Mouse (Mus musculus) spleen, embryonic (tissue): ENCODE data around the gene Wdr18.

Experiments
- CTCF ChIA-PET: fragments of 350-600 bp; sonication (Branson Sonifier 250); formaldehyde crosslinking; loops from one replicate; lab custom pipeline; 2022; lab: Charles Lee

Gene Wdr18

GRCm38 (mm10) chr10:79943471-79943901 lies 16.5 kb upstream of the Wdr18 start:
- CTCF ChIA-PET: no interaction called here

DNA sequence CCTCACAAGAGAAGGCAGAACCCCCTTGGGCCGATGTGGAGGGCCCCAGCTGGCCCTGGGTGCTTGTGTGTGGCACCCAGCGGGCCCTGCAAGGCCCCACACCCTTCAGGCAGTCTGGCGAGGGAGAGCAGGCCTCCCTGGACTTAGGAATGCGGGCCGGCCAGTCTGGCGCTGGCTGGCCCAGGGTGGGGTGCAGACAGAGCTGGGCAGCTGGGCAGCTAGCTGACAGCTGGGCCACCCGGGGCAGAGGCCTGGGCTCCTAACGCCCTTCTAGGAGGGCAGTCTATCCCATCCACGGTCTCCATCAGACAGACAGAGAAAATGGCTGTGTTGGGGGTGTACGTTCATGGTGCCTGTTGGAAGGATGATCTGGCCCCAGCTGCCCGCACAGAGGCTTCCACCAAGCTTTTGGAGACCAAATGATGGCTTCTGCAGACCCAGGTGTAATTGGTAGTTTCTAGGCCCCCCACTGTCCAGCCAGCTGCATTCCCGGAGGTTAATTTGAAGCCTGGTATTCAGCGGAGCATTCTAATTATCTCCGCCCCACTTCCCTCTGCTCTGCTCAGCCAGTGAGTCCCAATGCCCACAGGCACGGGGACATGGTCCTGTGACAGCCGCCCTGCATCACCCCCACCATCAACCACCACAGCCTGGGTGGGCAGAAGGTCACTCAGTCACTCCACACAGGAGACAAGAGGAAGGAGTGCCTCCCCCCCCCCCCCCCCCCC lies 14.3 kb upstream of the Wdr18 start:
- CTCF ChIA-PET: interaction anchor here (1.1 kb wide), 2 partner anchors 10 to 12 kb away, joined by 8 to 13 read pairs; no protein-coding TSS in a partner anchor

DNA sequence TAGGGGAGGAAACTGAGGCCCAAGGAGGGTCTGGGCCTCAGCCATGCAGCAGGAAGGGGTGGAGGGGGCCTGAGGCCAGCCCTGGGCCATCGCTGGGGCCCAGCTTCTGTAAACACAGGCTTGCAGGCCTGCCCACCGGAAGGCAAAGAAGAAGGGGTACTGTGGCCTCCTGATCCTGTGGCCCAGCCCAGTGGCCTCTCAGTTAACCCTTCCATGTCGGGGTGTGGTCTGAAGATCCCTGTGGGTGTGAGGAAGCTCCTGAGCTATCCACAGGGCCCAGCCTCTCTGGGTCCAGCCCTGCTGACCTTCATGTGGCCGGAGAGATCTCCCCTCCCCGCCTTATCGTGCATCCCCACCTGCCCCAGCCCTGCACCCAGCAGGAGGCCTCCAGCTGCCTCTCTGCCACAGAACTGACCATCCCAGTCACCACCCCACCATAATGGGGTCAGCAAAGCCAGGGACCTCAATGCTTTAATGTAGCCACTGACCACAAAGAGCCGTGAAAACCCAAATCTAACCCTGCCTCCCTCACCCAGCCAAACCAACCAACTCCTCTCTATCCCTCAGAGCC lies 13.1 kb upstream of the Wdr18 start:
- CTCF ChIA-PET: no interaction called here

- CTCF ChIA-PET: no interaction called here
Measured at GRCm38 (mm10) chr10:79947502-79947901, 12.4 kb upstream of the Wdr18 start.

GRCm38 (mm10) chr10:79949873-79950272 lies 10.1 kb upstream of the Wdr18 start:
- CTCF ChIA-PET: interaction anchor here (0.6 kb wide), 2 partner anchors 26 to 92 kb away, joined by 3 to 16 read pairs; no protein-coding TSS in a partner anchor

DNA sequence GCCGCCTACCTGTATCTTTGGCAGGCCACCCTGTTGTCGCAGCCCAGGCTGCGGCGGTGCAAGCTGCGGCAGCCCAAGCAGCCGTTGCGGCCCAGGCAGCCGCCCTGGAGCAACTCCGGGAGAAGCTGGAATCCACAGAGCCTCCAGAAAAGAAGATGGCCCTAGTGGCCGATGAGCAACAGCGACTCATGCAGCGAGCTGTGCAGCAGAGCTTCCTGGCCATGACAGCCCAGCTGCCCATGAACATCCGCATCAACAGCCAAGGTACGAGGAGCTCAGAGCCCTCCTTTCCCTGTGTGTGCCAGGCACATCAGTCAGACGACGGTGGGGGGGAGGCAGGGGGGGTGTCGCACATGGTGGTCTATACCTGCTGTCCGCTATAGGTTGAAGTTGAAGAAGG lies 9.3 kb upstream of the Wdr18 start:
- CTCF ChIA-PET: interaction anchor here (0.6 kb wide), 1 partner anchor 23 kb away, joined by 9 read pairs; no protein-coding TSS in a partner anchor

DNA sequence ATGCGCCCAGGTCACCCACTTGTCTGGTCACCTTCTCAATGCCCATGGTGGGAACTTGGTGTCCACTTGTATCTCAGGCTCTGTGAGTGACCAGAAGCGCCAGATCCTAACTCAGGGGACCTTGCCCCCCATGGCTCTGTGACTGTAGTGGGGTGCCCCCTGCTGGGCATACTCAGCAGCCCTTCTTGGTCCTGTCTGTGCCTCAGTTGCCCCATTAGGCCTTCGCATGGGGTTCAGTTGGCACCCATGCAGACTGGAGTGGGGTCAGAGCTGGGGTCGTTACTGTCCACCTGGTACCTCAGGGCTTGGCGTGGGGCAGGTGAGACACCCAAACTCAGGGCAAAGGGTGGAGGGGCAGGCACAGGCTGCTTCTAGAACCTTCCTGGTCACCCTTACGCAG lies 6.0 kb upstream of the Wdr18 start:
- CTCF ChIA-PET: interaction anchor here (0.7 to 2.4 kb wide), 5 partner anchors 15 to 207 kb away, joined by 4 to 14 read pairs (median 4); partner anchors contain the start of gene Arid3a

DNA sequence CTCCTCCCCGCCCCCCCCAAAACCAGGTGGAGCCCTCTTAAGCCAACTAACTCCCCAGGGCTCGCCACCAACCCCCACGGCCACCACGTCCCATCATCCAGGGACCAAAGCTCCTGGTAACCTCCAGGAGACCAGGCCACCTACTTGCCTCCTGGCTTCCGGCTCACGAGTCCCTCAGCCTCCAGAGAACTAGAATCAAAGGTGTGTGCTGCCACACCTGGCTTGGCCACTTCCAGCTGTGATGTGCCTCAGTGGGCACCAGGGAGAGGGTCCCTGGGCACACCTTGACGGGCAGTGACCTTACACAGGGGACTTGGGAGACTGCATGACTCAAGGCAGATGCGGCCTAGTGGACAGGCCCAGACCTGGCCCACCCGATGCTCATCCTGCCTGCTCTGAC lies 4.3 kb upstream of the Wdr18 start:
- CTCF ChIA-PET: interaction anchor here (0.7 to 1.4 kb wide), 2 partner anchors 30 to 72 kb away, joined by 4 to 7 read pairs; no protein-coding TSS in a partner anchor

DNA sequence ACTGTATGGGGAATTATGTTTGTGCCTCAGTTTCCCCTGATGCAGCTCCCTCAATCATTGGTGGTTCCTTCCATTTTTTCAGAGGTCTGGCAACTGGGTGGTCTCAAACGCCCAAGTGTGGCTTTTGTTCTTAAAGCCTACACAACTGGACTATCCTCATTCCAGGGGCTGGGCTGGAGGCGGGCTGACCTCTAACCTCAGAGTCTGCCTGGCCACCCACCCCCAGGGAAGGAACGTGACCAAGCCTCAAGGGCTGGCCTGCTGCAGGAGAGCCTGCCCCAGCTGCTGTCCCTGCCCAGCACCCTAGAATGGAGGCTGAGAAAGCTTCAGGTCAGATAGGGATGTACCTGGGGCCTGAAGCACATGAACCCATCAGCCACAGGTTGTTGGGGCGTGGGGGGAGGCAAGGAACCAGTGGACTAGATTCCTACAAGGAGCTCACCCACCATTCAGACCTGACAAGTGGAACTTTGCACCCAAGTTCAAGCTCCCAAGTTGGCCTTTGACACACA lies 3.3 kb upstream of the Wdr18 start:
- CTCF ChIA-PET: interaction anchor here (1.0 to 2.0 kb wide), 5 partner anchors 11 to 72 kb away, joined by 3 to 33 read pairs (median 11); partner anchors contain the start of gene Arid3a

DNA sequence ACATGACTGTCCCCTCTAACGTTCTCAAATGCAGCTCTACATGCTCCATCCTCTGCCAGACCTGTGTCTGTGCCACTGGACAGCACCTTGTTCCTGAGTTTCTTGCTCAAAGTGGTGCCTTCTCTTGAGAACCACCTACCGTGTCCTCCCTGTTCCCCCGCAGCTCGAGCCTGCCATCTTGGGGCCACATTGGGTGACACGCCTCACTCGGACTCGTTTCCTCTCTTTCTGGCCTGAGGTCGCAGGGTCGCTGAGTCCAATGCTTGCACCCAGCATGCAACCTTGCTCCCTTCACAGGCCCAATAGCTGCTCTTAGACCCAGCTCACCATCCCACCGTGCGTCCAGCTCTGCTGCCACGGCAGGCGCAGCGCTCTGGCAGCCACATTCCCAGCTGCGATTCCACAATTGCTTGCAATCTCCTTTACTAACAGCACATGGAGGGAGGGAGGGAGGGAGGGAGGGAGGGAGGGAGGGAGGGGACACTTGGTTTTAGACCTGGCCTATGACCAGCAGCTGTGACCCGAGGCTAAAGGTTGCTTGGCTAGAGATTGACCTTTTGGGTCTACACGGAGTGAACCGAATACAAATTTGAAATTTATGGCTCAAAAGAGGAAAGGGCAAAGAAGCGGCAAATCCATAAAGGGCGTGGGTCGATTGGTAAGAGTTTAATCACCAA lies 1.7 kb upstream of the Wdr18 start:
- CTCF ChIA-PET: interaction anchor here (0.5 to 2.0 kb wide), 9 partner anchors 18 to 468 kb away, joined by 3 to 33 read pairs (median 3); partner anchors contain the start of gene Arid3a

DNA sequence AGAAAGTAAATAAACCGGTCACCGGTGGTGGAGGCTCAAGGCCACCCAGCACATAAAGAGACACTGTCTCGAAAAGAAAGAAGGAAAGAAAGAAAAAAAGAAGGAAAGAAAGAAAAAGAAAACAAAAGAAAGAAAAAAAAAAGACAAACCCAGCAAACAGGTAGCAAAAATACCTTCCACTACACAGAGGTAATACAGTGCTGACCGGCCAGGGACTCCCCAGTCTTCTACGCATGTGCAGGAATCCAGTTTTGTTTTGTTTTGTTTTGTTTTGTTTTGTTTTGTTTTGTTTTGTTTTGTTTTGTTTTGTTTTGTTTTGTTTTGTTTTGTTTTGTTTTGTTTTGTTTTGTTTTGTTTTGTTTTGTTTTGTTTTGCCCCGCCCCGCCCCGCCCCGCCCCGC lies 540 bp upstream of the Wdr18 start:
- CTCF ChIA-PET: interaction anchor here (0.7 kb wide), 1 partner anchor 19 kb away, joined by 7 read pairs; no protein-coding TSS in a partner anchor

- CTCF ChIA-PET: interaction anchor here (1.0 kb wide), 1 partner anchor 24 kb away, joined by 4 read pairs; the partner anchor contains the start of gene Tmem259
Measured at GRCm38 (mm10) chr10:79960671-79961294, 831 bp downstream of the Wdr18 start.

- CTCF ChIA-PET: no interaction called here
Measured at GRCm38 (mm10) chr10:79964727-79965126, 4.8 kb downstream of the Wdr18 start.

DNA sequence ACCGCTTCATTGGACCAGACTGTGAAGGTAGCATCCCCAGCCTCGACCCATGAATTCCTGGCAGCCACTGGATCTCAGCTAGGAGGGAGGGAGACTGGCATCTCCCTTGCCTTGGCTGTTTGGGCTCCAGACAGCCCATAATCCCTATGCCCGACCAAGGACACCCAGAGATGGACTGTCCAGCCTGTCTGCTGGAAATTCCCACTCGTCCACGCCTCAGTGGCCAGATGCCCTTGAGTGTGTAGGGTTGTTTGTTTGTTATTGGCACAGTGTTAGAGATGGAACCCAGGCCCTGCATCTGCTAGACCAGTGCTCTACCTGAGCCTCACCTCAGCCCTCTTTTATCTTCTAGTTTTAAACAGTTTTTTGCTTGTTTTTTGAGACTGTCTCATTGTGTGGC lies 5.4 kb downstream of the Wdr18 start:
- CTCF ChIA-PET: interaction anchor here (0.6 kb wide), 1 partner anchor 148 kb away, joined by 6 read pairs; no protein-coding TSS in a partner anchor

- CTCF ChIA-PET: no interaction called here
Measured at GRCm38 (mm10) chr10:79966886-79967400, 7.0 kb downstream of the Wdr18 start.

GRCm38 (mm10) chr10:79968181-79968580 lies 8.2 kb downstream of the Wdr18 start:
- CTCF ChIA-PET: no interaction called here

- CTCF ChIA-PET: interaction anchor here (0.9 kb wide), 1 partner anchor 203 kb away, joined by 3 read pairs; no protein-coding TSS in a partner anchor
Measured at GRCm38 (mm10) chr10:79969124-79969568, 9.2 kb downstream of the Wdr18 start.

DNA sequence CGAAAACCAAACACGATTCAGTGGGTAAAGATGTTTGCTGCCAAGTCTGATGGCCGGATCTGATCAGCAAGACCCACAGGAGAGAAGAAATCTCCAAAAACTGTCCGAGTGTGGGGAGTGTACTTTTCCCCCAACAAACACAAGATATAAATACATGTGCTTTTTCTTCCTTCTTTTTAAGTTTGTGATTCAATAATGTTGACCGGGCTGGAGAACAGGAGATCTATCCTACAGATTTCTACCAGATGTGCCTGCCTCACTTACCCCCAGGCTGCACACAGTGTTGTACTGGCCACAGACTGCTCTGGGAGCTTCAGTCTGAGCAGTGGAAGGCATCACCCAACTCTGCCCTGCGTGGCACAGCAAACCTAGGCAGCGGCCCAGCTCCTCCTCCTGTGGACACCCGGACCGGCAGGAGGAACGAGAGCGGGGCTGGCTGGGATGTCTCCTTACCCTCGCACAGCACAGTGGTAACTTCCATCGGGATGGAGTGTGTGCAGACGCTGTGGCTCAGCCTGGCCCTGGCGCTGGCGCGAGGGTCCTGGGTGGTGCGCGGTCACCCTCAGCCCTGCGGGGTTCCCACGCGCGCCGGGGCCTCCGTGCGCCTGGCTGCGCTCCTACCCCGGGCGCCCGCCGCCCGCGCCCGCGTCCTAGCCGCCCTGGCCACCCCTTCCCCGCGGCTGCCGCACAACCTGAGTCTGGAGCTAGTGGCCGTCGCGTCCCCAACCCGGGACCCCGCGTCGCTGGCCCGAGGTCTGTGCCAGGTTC lies 10.6 kb downstream of the Wdr18 start, which contains the start of gene Grin3b:
Grin3b (plus strand) TSS at position 301 of the 768 bp plus-strand sequence.
- CTCF ChIA-PET: no interaction called here

DNA sequence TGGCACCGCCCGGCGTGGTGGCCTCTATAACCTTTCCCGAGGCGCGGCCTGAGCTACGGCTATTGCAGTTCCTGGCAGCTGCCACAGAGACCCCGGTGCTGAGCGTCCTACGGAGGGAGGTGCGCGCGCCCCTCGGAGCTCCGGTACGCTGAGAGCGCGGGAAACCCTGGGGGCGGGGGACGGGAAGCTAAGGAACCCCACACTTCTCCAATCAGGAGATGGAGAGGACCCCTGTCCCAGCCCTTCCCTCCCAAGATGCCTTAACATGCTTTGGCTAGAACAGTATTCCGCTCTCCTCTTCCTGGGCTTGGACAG lies 11.2 kb downstream of the Wdr18 start:
- CTCF ChIA-PET: no interaction called here

DNA sequence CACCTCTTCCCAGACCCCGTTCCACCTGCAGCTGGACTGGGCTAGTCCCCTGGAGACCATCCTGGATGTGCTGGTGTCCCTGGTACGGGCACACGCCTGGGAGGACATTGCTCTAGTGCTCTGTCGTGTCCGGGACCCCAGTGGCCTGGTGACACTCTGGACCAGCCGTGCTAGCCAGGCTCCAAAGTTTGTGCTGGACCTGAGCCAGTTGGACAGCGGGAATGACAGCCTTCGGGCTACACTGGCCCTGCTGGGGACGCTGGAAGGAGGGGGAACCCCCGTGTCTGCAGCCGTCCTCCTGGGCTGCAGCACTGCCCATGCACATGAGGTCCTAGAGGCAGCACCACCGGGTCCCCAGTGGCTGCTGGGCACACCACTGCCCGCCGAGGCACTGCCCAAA lies 12.9 kb downstream of the Wdr18 start:
- CTCF ChIA-PET: no interaction called here
